In genomic region chr2:65140330-65140922, GRCm38 (mm10) we compare ENCODE assay signal across 13 mouse cellular contexts.
DNase-seq lines count a peak whose midpoint lies in the region; ATAC-seq lines count a peak whose summit lies in the region.
"Had no signal": no experiment of that assay in that cellular context is flagged by ENCODE, and none has a peak within 500 bp of the region (broad histone marks: within the 10 kb centered on the region; RNA-seq: fewer than 3 reads in every experiment).

No protein-coding gene starts in this region.

- H3K4me3 ChIP-seq in midbrain, embryonic 14.5 days (replicated peaks; ENCODE audit: low read depth, low read length): no peak overlapping the region
- H3K4me3 ChIP-seq: forebrain, embryonic 12.5 days; liver, embryonic 12.5 days had no signal

- H3K36me3 ChIP-seq in midbrain, embryonic 14.5 days (ENCODE audit: control insufficient read depth, insufficient read depth, low read length): no peaks in the 10 kb centered on the region
- H3K36me3 ChIP-seq: forebrain, embryonic 12.5 days; liver, embryonic 12.5 days had no signal

- no peaks in the 10 kb centered on the region for H3K27me3 ChIP-seq in midbrain, embryonic 14.5 days (ENCODE audit: control insufficient read depth, insufficient read depth, low read length)
- H3K27me3 ChIP-seq: forebrain, embryonic 12.5 days; liver, embryonic 12.5 days had no signal

- WGBS in midbrain, embryonic 14.5 days: 52% methylated on average over 6 of the region's 6 CpGs

- H3K9ac ChIP-seq in midbrain, embryonic 14.5 days (replicated peaks; ENCODE audit: low read length): no peak overlapping the region
- H3K9ac ChIP-seq: forebrain, embryonic 12.5 days; liver, embryonic 12.5 days had no signal

- H3K9me3 ChIP-seq in midbrain, embryonic 14.5 days (ENCODE audit: control insufficient read depth, low read length): no peaks in the 10 kb centered on the region
- H3K9me3 ChIP-seq: forebrain, embryonic 12.5 days; liver, embryonic 12.5 days had no signal

- no peaks in the 10 kb centered on the region for H3K4me1 ChIP-seq in midbrain, embryonic 14.5 days (ENCODE audit: control insufficient read depth, insufficient read depth, low read length)
- H3K4me1 ChIP-seq: liver, embryonic 12.5 days had no signal

- peak; percentile 10 for DNase-seq in cerebellum, adult 9-10 months
- DNase-seq in cerebellum, adult 11 months: no peak
- DNase-seq in layer of hippocampus, adult 9-11 months: peak; percentile 9
- no peak for DNase-seq in layer of hippocampus, adult 9-10 months (ENCODE audit: low spot score)
- peak; percentile 29 to 38 for DNase-seq in cerebellum, postnatal 36 days
- DNase-seq in midbrain, embryonic 14.5 days: peak; percentile 57
- no peak for DNase-seq in spleen, postnatal 4 days (ENCODE audit: low spot score in 2 of 2)
- no peak for DNase-seq in adrenal gland, postnatal 25 days
- DNase-seq: adrenal gland, adult 8-10 months; kidney, adult 18-20 months; thymus, postnatal 14 days had no signal

- ATAC-seq in midbrain, embryonic 14.5 days (ENCODE audit: low FRiP score, low TSS enrichment): no peak
- ATAC-seq: liver, embryonic 12.5 days had no signal

- H3K4me2 ChIP-seq in midbrain, embryonic 14.5 days (ENCODE audit: low read length): no peak overlapping the region
- H3K4me2 ChIP-seq: forebrain, embryonic 12.5 days; liver, embryonic 12.5 days had no signal

- no peak overlapping the region for H3K27ac ChIP-seq in midbrain, embryonic 14.5 days (replicated peaks; ENCODE audit: low read depth, low read length)
- H3K27ac ChIP-seq: forebrain, embryonic 12.5 days; liver, embryonic 12.5 days had no signal

Comparison
In these comparisons a context has a peak if more than half of its experiments do, and no peak if none do; other contexts are left out.
1. DNase-seq: peak in cerebellum, adult 9-10 months (single experiment), layer of hippocampus, adult 9-11 months (single experiment), cerebellum, postnatal 36 days (2 of 2) and midbrain, embryonic 14.5 days (single experiment); none in cerebellum, adult 11 months (single experiment), layer of hippocampus, adult 9-10 months (single experiment), spleen, postnatal 4 days (0 of 2) and adrenal gland, postnatal 25 days (single experiment).